Mouse (Mus musculus): ENCODE results near the gene Amotl1. TPM values are rescaled to one million over a fixed set of nuclear protein-coding genes. Genes with fewer than 3 reads are reported as not detected.

The Amotl1 gene
- polyA plus RNA-seq, 1 experiment: 36.0 TPM

DNA sequence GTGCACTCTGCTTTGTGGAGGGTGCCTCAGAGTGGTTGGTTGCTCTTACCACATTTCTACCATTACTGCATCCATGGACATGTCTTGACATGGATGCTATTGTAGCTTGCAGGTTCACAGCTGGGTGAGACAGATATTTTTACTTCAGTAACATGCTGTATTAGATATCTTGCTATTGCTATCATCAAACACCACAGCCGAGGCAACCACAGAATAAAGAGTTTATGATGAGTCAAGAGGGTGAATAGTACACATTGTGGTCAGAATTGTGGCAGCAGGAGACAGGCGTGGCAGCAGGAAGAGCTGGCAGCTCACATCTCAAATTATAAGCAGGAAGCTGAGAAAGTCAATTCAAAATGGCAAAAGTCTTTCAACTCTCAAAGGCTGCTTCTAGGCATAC lies 76.4 kb downstream of the Amotl1 start:
- no peak overlapping the region for H3K4me3 ChIP-seq (ENCODE audit: low read depth, low read length)
- no peak for TF ChIP-seq EP300 (IDR thresholded peaks at IDR 0.05; ENCODE audit: insufficient read depth, low read depth, low read length)
- TF ChIP-seq CTCF (IDR thresholded peaks at IDR 0.05; ENCODE audit: low read depth, low read length): no peak
- TF ChIP-seq POLR2A (IDR thresholded peaks at IDR 0.05; ENCODE audit: insufficient read depth, low read length): no peak
- H3K36me3 ChIP-seq (ENCODE audit: control insufficient read depth, insufficient read depth, low read length, poor library complexity, severe bottlenecking): no peaks in the 10 kb centered on the region; the same call in 1 of the 2 replicates
- no peaks in the 10 kb centered on the region for H3K27me3 ChIP-seq (ENCODE audit: control insufficient read depth, insufficient read depth, low read length, poor library complexity, severe bottlenecking)
- H3K4me1 ChIP-seq (ENCODE audit: control insufficient read depth, insufficient read depth, low read length): no peaks in the 10 kb centered on the region
- H3K9me3 ChIP-seq (replicated peaks; ENCODE audit: control insufficient read depth, insufficient read depth, low read length, poor library complexity, severe bottlenecking): no peaks in the 10 kb centered on the region
- H3K9ac ChIP-seq (ENCODE audit: low read depth, poor library complexity, severe bottlenecking): no peak overlapping the region
- H3K27ac ChIP-seq (ENCODE audit: insufficient read depth, low read length): no peak overlapping the region

DNA sequence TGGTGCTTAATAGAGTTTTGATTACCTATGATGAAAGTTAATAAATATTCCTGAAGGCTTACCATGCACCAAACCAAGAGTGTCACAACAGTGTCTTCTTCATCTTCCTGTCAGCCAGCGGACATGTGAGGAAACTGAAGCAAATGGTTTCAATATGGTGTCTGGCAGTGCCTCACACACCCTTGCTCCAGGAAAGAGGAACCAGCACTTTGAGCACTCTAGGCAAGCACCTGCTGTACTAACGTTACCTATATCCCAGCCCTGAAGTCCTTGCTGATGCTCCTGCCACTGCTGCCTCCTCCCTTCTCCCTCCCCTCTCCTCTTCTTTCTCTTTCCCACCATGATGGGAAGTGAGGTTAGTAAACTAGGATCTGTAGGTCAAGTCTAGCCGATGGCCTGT lies 80.4 kb downstream of the Amotl1 start:
- H3K27me3 ChIP-seq (ENCODE audit: control insufficient read depth, insufficient read depth, low read length, poor library complexity, severe bottlenecking): no peaks in the 10 kb centered on the region
- peaks cover 2% of the 10 kb centered on the region for H3K4me1 ChIP-seq (ENCODE audit: control insufficient read depth, insufficient read depth, low read length)
- no peak overlapping the region for H3K4me3 ChIP-seq (ENCODE audit: low read depth, low read length)
- H3K9ac ChIP-seq (ENCODE audit: low read depth, poor library complexity, severe bottlenecking): no peak overlapping the region
- TF ChIP-seq EP300 (IDR thresholded peaks at IDR 0.05; ENCODE audit: insufficient read depth, low read depth, low read length) (no peak), POLR2A (IDR thresholded peaks at IDR 0.05; ENCODE audit: insufficient read depth, low read length) (no peak), CTCF (IDR thresholded peaks at IDR 0.05; ENCODE audit: low read depth, low read length) (no peak)
- no peak overlapping the region for H3K27ac ChIP-seq (ENCODE audit: insufficient read depth, low read length)
- H3K36me3 ChIP-seq (ENCODE audit: control insufficient read depth, insufficient read depth, low read length, poor library complexity, severe bottlenecking): no peaks in the 10 kb centered on the region
- no peaks in the 10 kb centered on the region for H3K9me3 ChIP-seq (replicated peaks; ENCODE audit: control insufficient read depth, insufficient read depth, low read length, poor library complexity, severe bottlenecking)

DNA sequence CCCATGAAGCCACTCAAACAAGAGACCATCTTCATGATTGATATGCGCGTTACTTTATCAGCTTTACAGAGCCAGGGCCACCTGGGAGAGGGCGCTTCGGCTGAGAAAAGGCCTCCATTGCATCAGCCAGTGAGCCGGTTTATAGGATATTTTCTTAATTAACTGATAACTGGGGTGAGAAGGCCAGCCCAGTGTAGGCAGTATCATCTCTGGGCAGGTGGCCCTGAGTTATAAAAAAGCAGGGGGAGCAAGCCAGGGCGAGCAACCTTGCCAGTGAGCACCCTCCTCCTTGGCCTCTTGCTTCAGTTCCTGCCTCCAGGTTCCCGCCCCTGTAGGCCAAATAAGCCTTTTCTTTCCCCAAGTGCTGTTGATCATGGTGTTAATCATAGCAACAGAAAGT lies 81.5 kb downstream of the Amotl1 start:
- H3K9me3 ChIP-seq (replicated peaks; ENCODE audit: control insufficient read depth, insufficient read depth, low read length, poor library complexity, severe bottlenecking): no peaks in the 10 kb centered on the region
- peaks cover 2% of the 10 kb centered on the region for H3K4me1 ChIP-seq (ENCODE audit: control insufficient read depth, insufficient read depth, low read length)
- H3K27ac ChIP-seq (ENCODE audit: insufficient read depth, low read length): no peak overlapping the region
- no peaks in the 10 kb centered on the region for H3K36me3 ChIP-seq (ENCODE audit: control insufficient read depth, insufficient read depth, low read length, poor library complexity, severe bottlenecking)
- TF ChIP-seq POLR2A (IDR thresholded peaks at IDR 0.05; ENCODE audit: insufficient read depth, low read length): no peak
- no peak for TF ChIP-seq CTCF (IDR thresholded peaks at IDR 0.05; ENCODE audit: low read depth, low read length)
- no peak for TF ChIP-seq EP300 (IDR thresholded peaks at IDR 0.05; ENCODE audit: insufficient read depth, low read depth, low read length)
- H3K9ac ChIP-seq (ENCODE audit: low read depth, poor library complexity, severe bottlenecking): no peak overlapping the region
- H3K4me3 ChIP-seq (ENCODE audit: low read depth, low read length): no peak overlapping the region
- H3K27me3 ChIP-seq (ENCODE audit: control insufficient read depth, insufficient read depth, low read length, poor library complexity, severe bottlenecking): no peaks in the 10 kb centered on the region

- Histone ChIP-seq H3K9ac (ENCODE audit: low read depth, poor library complexity, severe bottlenecking) (no peak overlapping the region), H3K9me3 (replicated peaks; ENCODE audit: control insufficient read depth, insufficient read depth, low read length, poor library complexity, severe bottlenecking) (no peaks in the 10 kb centered on the region), H3K27me3 (ENCODE audit: control insufficient read depth, insufficient read depth, low read length, poor library complexity, severe bottlenecking) (no peaks in the 10 kb centered on the region), H3K27ac (ENCODE audit: insufficient read depth, low read length) (no peak overlapping the region), H3K36me3 (ENCODE audit: control insufficient read depth, insufficient read depth, low read length, poor library complexity, severe bottlenecking) (no peaks in the 10 kb centered on the region), H3K4me3 (ENCODE audit: low read depth, low read length) (no peak overlapping the region), H3K4me1 (ENCODE audit: control insufficient read depth, insufficient read depth, low read length) (peaks cover 2% of the 10 kb centered on the region)
- TF ChIP-seq POLR2A (IDR thresholded peaks at IDR 0.05; ENCODE audit: insufficient read depth, low read length) (no peak), EP300 (IDR thresholded peaks at IDR 0.05; ENCODE audit: insufficient read depth, low read depth, low read length) (no peak), CTCF (IDR thresholded peaks at IDR 0.05; ENCODE audit: low read depth, low read length) (no peak)
These were observed 84.3 kb downstream of the Amotl1 start for GRCm38 (mm10) chr9:14560545-14560944.

DNA sequence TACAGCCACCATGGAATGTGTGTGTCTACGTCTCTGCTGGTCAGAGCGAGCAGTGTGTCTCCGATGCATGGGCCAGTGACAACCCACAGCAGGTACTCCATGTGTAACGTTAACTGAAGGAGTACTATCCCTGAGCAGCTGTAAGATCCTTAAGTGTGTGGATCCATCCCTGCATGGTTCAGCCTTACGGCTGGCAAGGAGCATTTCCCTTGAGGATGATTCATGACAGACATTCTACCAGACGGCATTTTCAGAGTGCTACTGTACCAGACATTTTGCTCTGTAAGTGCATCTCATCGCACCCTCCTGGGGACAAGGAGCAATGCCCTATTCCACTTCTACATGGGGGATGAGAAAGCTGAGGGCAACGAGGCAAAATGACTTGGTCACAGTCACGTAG lies 84.9 kb downstream of the Amotl1 start:
- no peak overlapping the region for H3K27ac ChIP-seq (ENCODE audit: insufficient read depth, low read length)
- H3K36me3 ChIP-seq (ENCODE audit: control insufficient read depth, insufficient read depth, low read length, poor library complexity, severe bottlenecking): no peaks in the 10 kb centered on the region
- H3K4me3 ChIP-seq (ENCODE audit: low read depth, low read length): no peak overlapping the region
- H3K9me3 ChIP-seq (replicated peaks; ENCODE audit: control insufficient read depth, insufficient read depth, low read length, poor library complexity, severe bottlenecking): no peaks in the 10 kb centered on the region
- peaks cover 2% of the 10 kb centered on the region for H3K4me1 ChIP-seq (ENCODE audit: control insufficient read depth, insufficient read depth, low read length)
- H3K27me3 ChIP-seq (ENCODE audit: control insufficient read depth, insufficient read depth, low read length, poor library complexity, severe bottlenecking): no peaks in the 10 kb centered on the region
- TF ChIP-seq EP300 (IDR thresholded peaks at IDR 0.05; ENCODE audit: insufficient read depth, low read depth, low read length): no peak
- TF ChIP-seq POLR2A (IDR thresholded peaks at IDR 0.05; ENCODE audit: insufficient read depth, low read length): no peak
- no peak for TF ChIP-seq CTCF (IDR thresholded peaks at IDR 0.05; ENCODE audit: low read depth, low read length)
- no peak overlapping the region for H3K9ac ChIP-seq (ENCODE audit: low read depth, poor library complexity, severe bottlenecking)

DNA sequence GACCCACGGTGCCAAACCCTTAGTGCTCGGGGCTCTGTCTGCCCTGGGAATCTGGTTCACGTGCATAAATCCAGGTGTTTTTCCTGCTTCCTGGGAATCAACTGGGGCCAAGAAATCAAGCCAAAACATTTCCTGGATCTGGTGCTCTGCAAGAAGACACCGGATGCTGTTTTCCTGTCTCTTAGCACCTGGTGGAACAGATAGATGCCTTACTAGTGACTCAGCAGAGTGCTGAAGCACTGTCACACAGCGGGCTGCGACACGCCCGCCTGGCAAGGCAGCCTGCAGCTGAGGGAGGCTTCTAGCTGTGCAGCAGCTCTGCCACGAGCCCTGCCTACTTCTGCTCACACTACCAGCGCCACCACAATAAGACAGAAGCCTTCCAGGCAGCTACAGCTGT lies 85.4 kb downstream of the Amotl1 start:
- H3K36me3 ChIP-seq (ENCODE audit: control insufficient read depth, insufficient read depth, low read length, poor library complexity, severe bottlenecking): no peaks in the 10 kb centered on the region
- H3K27me3 ChIP-seq (ENCODE audit: control insufficient read depth, insufficient read depth, low read length, poor library complexity, severe bottlenecking): no peaks in the 10 kb centered on the region
- TF ChIP-seq POLR2A (IDR thresholded peaks at IDR 0.05; ENCODE audit: insufficient read depth, low read length) (no peak), EP300 (IDR thresholded peaks at IDR 0.05; ENCODE audit: insufficient read depth, low read depth, low read length) (peak; percentile 52; the same call in 1 of the 2 replicates)

More for the DNA sequence above, 85.4 kb downstream of the Amotl1 start:
- Histone ChIP-seq H3K4me1 (ENCODE audit: control insufficient read depth, insufficient read depth, low read length) (peaks cover 2% of the 10 kb centered on the region), H3K27ac (ENCODE audit: insufficient read depth, low read length) (no peak overlapping the region), H3K9me3 (replicated peaks; ENCODE audit: control insufficient read depth, insufficient read depth, low read length, poor library complexity, severe bottlenecking) (no peaks in the 10 kb centered on the region), H3K4me3 (ENCODE audit: low read depth, low read length) (no peak overlapping the region), H3K9ac (ENCODE audit: low read depth, poor library complexity, severe bottlenecking) (no peak overlapping the region)
